Mouse (Mus musculus) right cerebral cortex, postnatal 10 days (tissue): ENCODE measurements around the gene Gm20604.

Experiments used
- DNase-seq, 2 experiments: peaks; one replicate each; pipeline ENCODE4 v3.0.0; 2021; ENCODE audit warnings: low spot score in 2 of 2

Gene Gm20604

GRCm38 (mm10) chr12:102743036-102743588 is 15.4 kb downstream of the Gm20604 start:
- DNase-seq, result no peak

GRCm38 (mm10) chr12:102742056-102742455 is 16.4 kb downstream of the Gm20604 start:
- no peak for DNase-seq

- DNase-seq, result no peak
Observed at GRCm38 (mm10) chr12:102740285-102740684, 18.2 kb downstream of the Gm20604 start.

DNA sequence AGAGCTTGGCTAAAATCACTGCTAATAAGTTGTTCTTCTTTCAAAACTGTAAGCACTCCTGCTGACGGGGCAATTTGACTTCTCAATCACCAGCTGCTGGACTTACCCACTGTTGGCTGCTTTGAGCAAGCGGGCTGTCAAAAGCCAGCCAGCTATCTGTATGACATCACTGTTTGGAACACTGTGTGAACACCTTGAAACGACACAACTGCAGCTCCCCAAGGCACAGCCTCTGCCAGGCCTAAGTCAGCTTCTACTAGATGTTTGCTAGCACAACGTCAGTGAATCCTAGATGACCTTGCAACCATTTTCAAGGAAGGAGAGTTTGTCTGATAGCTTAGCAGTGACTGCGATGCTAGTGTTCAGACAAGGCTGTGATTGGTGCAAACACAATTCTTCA is 19.4 kb downstream of the Gm20604 start:
- DNase-seq, result no peak

DNA sequence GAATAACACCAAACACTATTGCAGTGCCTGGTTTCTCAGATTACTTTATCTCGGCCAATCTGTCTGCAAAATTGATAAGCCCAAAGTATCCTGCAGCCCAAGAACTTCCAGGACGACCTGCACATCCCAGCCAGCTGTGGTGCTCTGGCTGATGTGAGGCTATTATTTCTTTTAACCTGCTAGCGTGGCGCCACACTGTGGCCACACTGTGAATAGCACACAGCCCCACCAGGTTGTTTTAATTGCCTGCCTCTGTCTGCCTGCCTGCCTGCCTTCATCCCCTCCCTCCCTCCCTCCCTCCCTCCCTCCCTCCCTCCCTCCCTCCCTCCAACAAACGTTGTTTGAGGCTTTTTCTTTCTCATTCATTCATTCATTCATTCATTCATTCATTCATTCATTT is 25.1 kb downstream of the Gm20604 start:
- DNase-seq, result peak; percentile 56 to 57

DNA sequence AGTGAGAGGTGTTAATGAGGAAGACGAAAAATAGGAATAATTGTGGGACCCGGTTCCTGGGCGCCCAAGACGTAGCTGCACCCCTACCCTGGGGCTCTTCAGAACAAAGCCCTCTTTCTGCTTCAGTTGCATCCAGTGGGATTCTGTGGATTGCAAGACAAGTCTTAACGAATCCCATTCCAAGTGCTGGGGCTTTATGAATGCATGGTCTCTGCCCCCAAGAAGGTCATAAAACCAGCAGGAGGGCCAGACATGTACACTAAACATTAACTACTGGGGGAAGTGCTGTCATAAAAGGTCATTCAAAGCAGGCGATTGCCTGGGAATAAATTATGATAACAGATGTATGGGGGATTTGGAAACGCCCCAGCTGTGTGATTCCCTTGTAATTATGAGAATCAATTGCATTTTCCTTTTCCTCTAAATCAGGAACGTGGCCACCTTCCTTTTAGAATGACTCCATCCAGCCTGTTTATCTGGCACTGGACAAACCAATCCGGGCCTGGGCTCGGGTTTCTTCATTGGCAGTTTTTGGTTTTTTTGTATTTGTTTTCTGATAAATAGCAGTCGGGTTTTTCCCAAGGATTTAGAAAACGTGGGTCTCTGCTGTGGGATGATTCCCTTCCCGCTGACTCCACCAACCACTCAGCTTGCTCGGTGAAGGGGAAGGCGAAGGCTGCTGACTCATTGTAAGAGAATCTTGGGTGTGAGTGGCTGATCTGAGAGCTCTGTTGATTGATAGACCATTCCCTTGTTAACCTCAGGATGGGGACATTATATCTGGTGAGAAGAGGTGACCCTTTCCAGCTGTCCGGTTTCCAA is 27.5 kb downstream of the Gm20604 start:
- no peak for DNase-seq

GRCm38 (mm10) chr12:102729855-102730797 is 28.3 kb downstream of the Gm20604 start:
- peak; percentile 91 to 94 for DNase-seq

DNA sequence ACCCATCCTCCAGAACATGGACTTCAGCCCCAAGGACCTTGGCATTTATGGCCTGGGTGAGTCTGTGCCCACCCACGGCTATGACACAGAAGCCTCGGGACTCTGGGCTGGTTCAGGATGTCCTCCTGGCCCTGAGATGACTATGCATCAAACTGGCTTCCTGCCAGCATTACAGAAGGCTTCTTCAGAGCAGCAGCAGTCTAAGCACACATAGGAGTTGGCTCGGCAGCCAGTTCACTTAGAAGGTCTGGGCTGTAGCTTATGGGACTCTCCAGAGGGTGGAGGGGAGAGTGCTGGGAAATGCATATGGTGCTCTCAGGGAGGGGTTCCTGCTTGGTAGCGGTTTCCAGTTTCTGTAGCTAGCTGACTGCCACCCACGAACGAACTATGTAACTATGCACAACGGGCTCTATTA is 32.7 kb downstream of the Gm20604 start:
- peak in 1 of 2 experiments; percentile 68 for DNase-seq

DNA sequence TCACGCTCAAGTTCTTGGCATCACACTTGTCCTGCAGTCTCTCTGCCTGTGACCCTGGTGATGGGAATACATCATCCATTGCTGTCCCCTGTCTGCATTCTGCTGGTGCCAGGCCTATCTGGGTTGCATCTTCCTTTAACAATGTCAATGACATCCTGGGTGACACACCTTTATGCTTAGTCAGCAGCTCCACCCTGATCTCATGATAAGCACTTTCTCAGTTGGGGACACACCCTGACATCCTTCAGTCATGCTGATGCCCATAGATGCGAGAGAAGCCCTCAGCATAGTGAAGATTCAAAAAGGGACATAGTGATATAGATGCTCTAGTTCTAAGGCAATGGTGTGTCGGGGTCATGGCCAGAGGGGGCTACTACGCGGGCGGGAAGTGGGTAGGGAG is 33.3 kb downstream of the Gm20604 start:
- DNase-seq, result no peak

- peak; percentile 64 to 84 for DNase-seq
Observed at GRCm38 (mm10) chr12:102723861-102724260, 34.6 kb downstream of the Gm20604 start.

DNA sequence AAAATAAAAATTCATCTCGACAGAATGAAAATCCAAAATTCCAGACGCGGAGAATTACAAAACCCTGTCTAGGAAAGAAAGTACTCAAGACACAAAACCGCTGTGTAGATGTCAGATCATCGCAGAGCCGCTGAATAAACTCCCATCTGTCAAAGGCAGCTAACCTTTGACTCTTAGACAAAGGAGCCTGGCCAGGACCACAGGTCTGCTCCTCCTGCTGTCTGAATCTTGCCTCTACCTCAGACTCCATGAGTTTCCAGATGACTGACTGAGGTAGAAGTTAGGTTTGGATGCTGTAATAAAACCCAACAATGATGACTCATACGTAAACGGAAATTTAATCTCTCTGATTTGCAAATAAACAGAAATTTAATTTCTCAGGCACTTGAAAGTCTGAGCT is 35.5 kb downstream of the Gm20604 start:
- DNase-seq, result no peak

- no peak for DNase-seq
Observed at GRCm38 (mm10) chr12:102722451-102722850, 36.0 kb downstream of the Gm20604 start.

DNA sequence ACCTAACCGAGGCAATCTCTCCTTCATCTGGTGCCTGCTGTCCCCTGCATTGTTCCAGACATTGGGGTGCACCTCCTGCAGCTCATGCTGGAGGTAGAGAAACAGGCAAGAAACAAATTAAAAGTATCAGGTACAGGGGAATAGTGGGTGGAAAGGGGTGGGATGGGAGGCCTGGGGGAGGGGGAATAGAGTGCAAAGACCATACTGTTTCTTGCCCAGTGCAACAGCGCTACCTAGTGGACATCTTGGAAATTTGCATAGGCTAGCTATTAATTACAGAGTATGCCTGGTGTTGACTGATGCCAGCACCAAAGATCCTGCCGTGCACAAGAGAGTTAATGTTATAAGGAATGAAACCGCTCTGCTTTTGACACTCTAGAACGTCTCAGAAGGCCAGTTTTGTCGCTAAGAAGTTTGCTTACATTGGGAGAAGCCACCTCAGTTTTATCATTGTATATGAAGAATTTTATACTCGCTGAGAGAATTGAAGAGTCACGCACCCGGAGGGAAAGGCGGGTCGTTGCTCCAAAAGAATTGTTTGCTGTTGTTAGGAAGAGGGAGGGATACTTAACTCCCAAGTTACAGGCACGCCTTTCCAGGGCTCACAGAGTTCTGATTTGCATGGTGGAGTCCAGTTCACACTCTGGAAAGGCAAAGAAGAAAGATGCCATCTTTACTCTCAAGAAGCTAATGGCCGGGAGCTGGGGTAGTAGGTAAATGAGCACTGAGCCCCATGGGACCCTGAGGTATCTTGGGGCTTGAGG is 38.7 kb downstream of the Gm20604 start:
- peak in 1 of 2 experiments; percentile 80 for DNase-seq

DNA sequence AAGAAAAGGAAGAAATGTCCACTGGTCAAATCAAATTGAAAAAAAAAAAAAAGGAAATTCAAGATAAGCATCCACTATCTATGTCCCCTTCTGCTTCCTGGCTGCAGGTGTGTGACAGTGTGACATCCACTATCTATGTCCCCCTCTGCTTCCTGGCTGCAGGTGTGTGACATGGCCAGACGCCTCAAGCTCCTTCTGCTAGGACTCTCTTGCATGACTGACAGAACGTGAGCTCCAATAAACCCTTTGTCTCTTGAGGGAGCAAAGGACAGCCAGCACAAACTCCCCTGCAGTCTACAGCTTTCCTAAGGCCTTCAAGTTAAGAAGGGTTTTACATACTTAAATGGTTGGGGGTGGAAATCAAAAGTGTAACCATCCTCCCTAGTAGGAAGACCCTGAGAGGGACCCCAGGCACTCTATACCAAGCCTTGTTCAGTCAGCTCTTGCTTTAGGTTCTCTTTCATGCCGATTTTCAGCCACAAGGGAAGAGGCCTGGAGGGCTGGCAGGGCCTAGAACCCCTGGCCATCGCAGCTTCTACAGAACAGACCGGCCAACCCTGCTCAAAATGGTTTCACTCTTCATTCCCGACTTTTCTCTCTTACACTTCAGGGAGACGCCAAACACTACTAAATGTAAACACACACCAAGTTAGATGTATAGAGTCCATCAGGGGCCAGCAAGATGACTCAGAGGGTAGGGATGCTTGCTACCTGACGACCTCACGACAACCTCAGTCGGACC is 43.6 kb downstream of the Gm20604 start:
- no peak for DNase-seq

- DNase-seq, result no peak
Observed at GRCm38 (mm10) chr12:102714116-102714515, 44.4 kb downstream of the Gm20604 start.

DNA sequence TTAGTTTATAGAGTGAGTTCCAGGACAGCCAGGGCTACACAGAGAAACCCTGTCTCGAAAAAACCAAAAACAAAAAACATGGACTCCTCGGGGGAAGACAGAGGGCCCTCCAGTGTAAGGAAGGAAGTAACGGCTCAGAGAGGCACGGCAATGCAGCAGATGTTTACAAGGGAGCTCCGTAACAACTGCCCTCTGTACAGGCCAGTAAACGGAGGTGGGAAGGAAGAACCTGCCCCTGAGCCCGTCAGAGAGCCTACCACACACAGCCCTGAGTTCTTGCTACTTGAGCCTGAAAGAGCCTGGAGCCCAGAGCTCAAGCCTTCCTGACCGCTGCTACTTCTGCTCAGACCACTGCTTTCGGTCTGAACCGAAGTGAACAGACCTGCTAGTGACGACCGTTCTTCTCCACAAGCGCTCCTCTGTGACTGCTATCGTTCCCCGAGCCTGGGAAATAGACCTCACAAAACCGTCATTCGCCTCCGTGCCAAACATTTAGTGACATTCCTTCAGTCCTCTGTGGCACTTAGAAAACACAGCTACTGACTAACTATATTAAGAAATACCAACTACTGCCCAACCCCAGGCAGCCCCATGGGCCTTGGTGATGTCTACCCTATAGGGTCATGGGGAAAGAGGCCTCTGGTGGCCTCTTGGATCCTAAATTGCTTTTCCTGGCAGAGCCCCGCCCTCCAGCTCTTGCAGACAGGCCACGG is 45.2 kb downstream of the Gm20604 start:
- DNase-seq, result no peak

DNA sequence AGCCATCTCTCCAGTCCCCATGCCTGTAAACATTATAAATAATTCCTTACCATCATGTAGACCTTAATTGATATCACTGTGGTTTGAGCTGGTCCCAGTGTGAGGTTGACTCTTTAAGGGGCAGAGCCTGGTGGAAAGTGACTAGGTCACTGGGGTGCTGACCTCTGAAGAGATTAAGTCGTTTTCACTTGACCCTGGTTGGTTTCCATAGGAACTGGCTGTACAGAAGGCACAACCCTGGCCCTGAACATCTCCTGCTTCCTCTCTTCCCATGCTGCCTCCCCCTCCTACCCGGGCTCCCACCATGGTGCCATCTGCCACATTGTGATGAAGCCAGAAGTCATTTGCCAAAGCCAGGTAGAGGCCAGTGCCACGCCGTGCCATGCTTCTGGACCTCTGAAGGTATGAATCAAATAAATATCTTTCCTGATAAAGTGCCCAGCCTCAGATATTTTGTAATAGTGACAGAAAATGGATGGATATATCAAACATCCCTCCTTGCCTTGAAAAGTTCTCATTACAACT is 47.6 kb downstream of the Gm20604 start:
- no peak for DNase-seq

- DNase-seq, result no peak
Observed at GRCm38 (mm10) chr12:102709896-102710295, 48.6 kb downstream of the Gm20604 start.

DNA sequence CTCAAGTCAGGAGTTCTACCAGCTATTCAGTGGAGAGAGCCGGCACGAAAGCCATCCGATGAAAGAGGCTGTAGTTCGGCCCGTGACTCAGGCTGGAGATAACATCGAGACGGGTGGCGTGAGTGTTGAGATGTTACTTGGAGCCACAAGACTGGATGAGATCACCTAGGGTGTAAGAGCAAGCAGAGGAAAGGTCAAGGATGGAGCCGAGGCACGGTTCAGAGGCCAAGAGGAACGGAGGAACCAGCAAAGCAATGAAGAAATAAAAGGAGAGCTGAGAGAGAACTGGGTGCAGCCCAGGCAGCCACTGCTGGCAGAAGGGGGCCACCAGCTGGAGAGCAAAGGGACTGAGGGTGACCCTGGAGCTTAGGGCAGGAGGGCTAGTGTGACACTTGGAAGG is 50.3 kb downstream of the Gm20604 start:
- DNase-seq, result no peak
